Mouse (Mus musculus): ENCODE results near the gene Ctnna3.

DNA sequence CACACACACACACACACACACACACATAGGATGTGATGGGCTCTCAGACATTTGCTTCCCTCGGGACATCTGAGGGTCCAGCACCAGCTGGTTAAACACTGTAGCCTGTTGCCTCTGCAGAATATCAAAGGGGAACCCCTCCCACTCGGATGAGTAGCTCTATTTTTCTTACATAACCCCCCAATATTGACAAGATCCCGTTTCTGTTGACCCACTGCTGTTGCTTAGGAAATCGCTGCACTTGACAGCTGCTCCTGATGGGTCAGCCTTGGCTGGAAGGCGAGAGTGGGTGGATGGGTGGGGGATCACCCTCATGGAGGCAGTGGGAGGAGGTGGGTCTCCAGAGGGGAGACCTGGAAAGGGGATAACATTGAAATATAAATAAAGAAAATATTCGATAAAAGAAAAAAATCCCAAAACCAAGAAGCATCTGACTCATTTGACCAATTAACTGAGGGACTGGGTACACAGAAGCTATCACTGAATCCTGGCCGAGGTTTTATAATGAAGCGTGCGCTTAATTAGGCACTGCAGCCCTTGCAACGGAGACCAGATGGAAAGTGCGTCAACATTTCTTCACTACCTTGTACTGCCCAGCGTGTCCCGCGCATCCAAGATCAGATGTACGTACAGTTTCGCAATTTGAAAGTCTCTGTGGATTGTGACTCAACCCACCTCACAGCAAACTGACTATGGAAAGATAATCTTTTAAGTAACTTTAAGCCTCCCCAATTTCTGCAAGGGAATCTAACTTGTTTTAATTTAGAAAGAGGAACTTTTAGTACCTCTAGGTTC lies 19.5 kb upstream of the Ctnna3 start:
- TF ChIP-seq CTCF (IDR thresholded peaks at IDR 0.05 in 2 of 3, conservative IDR thresholded peaks at IDR 0.05 in 1 of 3; ENCODE audit: control insufficient read depth in 1 of 3, insufficient read depth in 1 of 3, low read depth in 2 of 3, low read length in 3 of 3, poor library complexity in 1 of 3, severe bottlenecking in 1 of 3), result no peak
- no peak for TF ChIP-seq MAZ (IDR thresholded peaks at IDR 0.05; ENCODE audit: low read depth, low read length)
- no peak for TF ChIP-seq TCF12 (IDR thresholded peaks at IDR 0.05; ENCODE audit: low read depth, low read length)
- TF ChIP-seq POLR2AphosphoS5 (IDR thresholded peaks at IDR 0.05; ENCODE audit: borderline replicate concordance, low read depth, low read length), result no peak
- no peak for TF ChIP-seq USF1 (IDR thresholded peaks at IDR 0.05; ENCODE audit: low read depth, low read length)
- TF ChIP-seq POLR2A (IDR thresholded peaks at IDR 0.05; ENCODE audit: control insufficient read depth in 1 of 2, insufficient read depth in 1 of 2, low read depth in 1 of 2, low read length in 2 of 2, poor library complexity in 1 of 2), result no peak
- TF ChIP-seq EP300 (IDR thresholded peaks at IDR 0.05; ENCODE audit: low read depth in 1 of 2, low read length in 2 of 2), result no peak
